Mouse (Mus musculus) heart, embryonic 15.5 days (tissue): ENCODE results near the gene Shisal2b. TPM values are rescaled to one million over a fixed set of nuclear protein-coding genes. Genes with fewer than 3 reads are reported as not detected.
"Not testable (repeated sequence)": the region's sequence is repeated elsewhere in the genome, so short reads cannot be mapped to it uniquely, and the experiment has no call there.

Experiments
- ATAC-seq: fragments of 200-750 bp; cut with Nextera tagmentation; replicated peaks from 2 replicates; pipeline ENCODE4 v1.8.0; 2017; ENCODE audit warnings: low read depth, moderate TSS enrichment; ENCODE audit not compliant: insufficient number of reproducible peaks, insufficient read depth, low FRiP score
- H3K27ac ChIP-seq: fragments of 300-500 bp; sonication (generic); 2 replicates; pipeline ENCODE4 v1.5.1; 2015; ENCODE audit warnings: mild to moderate bottlenecking, inconsistent platforms
- H3K27me3 ChIP-seq: fragments of 300-500 bp; sonication (generic); 2 replicates; pipeline ENCODE4 v1.6.1; 2015; ENCODE audit warnings: inconsistent platforms
- H3K36me3 ChIP-seq: fragments of 300-500 bp; sonication (generic); 2 replicates; pipeline ENCODE4 v1.6.1; 2015; ENCODE audit warnings: mild to moderate bottlenecking, inconsistent platforms
- H3K4me1 ChIP-seq: fragments of 300-500 bp; sonication (generic); replicated peaks from 2 replicates; pipeline ENCODE4 v1.6.1; 2015; ENCODE audit warnings: inconsistent platforms
- H3K4me2 ChIP-seq: fragments of 300-500 bp; sonication (generic); 2 replicates; pipeline ENCODE4 v1.6.1; 2015; ENCODE audit warnings: inconsistent platforms, mild to moderate bottlenecking, moderate library complexity
- H3K4me3 ChIP-seq: fragments of 300-500 bp; sonication (generic); 2 replicates; pipeline ENCODE4 v1.5.1; 2015; ENCODE audit warnings: mild to moderate bottlenecking, inconsistent platforms
- H3K9ac ChIP-seq: fragments of 300-500 bp; sonication (generic); 2 replicates; pipeline ENCODE4 v1.6.1; 2015; ENCODE audit warnings: mild to moderate bottlenecking, inconsistent platforms
- H3K9me3 ChIP-seq: fragments of 300-500 bp; sonication (generic); replicated peaks from 2 replicates; pipeline ENCODE4 v1.6.1; 2016; ENCODE audit warnings: inconsistent platforms
- WGBS: fragments of 180-500 bp; shearing (Covaris S2); methylation state at CpG from one replicate; pipeline ENCODE4 v1.1.7; 2015; ENCODE audit warnings: mixed read lengths; 5-methylcytosine and 5-hydroxymethylcytosine counted together
- polyA plus RNA-seq: library from polyadenylated mRNA; unstranded; fragments of >200 nt; fragmentation: Nextera tagmentation; extraction: Ambion mirVana; gene quantifications from 2 replicates; pipeline ENCODE4 v1.2.1, GENCODE M21; 2015

Gene Shisal2b
- polyA plus RNA-seq, result not detected in 2 replicates

DNA sequence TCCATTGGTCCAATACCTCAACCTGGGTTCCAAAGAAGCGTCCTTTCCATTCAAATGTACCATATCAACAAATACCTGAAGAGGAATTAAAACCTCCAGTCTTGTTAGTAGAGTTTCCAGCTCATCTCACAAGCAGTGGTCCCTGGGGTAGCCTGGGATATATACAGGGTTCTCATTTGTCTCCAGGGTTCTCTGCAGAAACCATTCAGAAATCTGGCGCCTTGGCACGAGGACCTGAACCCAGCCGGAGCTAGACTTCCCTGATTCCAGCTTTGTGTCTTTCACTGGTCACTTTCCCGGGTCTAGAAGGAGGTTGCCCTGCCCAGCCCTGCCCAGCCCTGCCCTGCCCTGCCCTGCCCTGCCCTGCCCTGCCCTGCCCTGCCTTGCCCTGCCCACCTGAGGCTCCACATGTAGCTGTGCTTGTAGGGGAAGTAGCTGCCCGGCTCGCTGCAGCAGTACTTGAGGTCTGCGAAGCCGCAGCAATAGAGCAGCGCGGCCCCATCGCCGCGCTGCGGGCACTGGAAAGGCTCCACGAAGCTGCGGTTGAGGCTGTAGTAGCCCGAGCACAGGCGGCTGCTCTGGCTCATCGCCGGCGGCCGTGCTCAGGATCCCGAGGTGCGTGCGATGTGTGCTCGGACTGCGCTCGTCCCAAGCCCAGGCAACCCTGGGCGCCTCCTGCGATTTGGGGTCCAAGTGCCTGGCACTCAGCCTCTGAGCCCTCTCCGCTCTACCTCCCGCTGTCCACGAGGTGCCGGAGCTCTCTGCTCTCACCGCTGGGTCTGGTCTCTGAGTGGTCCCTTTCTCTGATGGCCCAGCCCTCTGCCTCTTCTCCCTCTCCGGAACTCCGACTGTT lies at the start of gene Shisal2b:
Shisal2b (minus strand) TSS at position 767 of the 853 bp plus-strand sequence.
- Histone ChIP-seq H3K27ac (no peak within 1 kb of the TSS), H3K4me2 (peak within 1 kb of the TSS; percentile 99), H3K36me3 (no peaks in the 10 kb centered on the region), H3K9me3 (no peaks in the 10 kb centered on the region), H3K4me1 (peaks cover 9% of the 10 kb centered on the region), H3K27me3 (peaks cover 24% of the 10 kb centered on the region; the same call in 1 of the 2 replicates), H3K9ac (peak within 1 kb of the TSS; percentile 63), H3K4me3 (peak within 1 kb of the TSS; percentile 57)
- ATAC-seq, result 0 out of 2 replicates have a peak, but pooled peaks have one; percentile 47
- WGBS, result 4% methylated on average over 38 of the region's 38 CpGs

DNA sequence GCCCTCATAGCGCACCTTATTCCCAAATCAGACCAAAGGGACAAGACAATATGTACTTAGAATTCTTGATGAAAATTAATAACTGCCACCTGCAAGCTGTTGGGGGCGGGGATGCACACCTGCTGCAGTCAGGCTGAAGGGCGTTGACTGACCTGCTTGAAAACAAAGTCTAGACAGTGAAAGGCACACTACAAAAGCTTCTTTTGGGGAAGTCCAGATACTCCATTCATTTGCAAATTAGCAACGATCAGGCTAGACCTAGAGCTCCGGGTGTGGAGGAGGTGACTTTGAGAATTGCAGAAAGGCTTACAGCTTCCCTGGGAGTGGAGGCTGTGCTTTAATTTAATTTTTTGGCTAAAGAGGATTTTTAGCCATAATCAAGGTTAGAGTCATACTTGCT lies 47.9 kb upstream of the Shisal2b start:
- not testable (repeated sequence) for H3K9ac ChIP-seq, ATAC-seq, H3K4me1 ChIP-seq, H3K4me2 ChIP-seq, H3K9me3 ChIP-seq, H3K36me3 ChIP-seq, H3K27ac ChIP-seq, H3K27me3 ChIP-seq, H3K4me3 ChIP-seq
- 86% methylated on average over 5 of the region's 5 CpGs for WGBS

DNA sequence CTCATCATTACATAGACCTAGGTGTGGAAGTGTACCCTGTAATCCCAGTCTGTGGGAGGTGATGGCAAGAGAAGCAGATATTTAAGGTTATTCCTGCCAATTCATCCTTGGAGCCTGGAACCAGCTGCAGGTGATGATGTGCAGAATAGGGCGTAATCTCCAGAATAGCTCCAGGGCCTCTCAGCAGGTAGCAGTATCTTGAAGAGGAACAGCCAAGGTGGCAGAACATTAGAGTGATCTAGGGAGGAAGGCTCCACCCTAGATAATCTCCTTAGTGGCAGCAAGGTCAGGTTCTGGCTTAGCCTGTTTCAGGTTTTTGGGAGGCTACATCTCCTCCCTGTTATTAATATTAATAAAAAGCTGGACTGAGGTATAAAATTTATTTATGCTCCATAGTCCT lies 47.3 kb upstream of the Shisal2b start:
- not testable (repeated sequence) for H3K27ac ChIP-seq, ATAC-seq, H3K27me3 ChIP-seq, H3K4me2 ChIP-seq, H3K4me3 ChIP-seq, H3K4me1 ChIP-seq, H3K9me3 ChIP-seq, H3K9ac ChIP-seq, H3K36me3 ChIP-seq
- WGBS, result 97% methylated on average over 1 of the region's 1 CpGs

DNA sequence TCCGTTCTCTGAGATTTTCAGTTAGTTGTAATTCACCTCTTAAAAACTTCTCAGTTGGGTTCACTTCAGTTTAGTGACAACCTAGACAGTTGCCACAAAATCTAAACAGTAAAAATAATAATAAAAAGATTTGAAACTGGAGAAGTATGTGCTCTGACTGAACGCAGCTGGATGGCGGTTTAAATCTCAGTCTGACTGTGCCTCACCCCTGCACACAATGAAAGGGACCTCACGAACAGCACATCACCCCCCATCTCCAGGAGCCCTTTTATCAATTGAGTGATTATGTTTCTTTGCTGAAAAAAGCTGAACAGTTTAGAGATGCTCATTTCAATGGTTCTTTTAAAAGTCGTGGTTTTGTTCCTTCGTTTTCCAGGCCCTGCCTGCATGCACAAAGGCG lies 45.0 kb upstream of the Shisal2b start:
- no peak overlapping the region for H3K4me2 ChIP-seq
- no peaks in the 10 kb centered on the region for H3K27me3 ChIP-seq
- no peaks in the 10 kb centered on the region for H3K36me3 ChIP-seq
- H3K9ac ChIP-seq, result no peak overlapping the region
- 63% methylated on average over 7 of the region's 7 CpGs for WGBS
- no peak overlapping the region for H3K4me3 ChIP-seq
- H3K4me1 ChIP-seq, result no peaks in the 10 kb centered on the region
- H3K27ac ChIP-seq, result no peak overlapping the region
- no peaks in the 10 kb centered on the region for H3K9me3 ChIP-seq
- no peak for ATAC-seq

DNA sequence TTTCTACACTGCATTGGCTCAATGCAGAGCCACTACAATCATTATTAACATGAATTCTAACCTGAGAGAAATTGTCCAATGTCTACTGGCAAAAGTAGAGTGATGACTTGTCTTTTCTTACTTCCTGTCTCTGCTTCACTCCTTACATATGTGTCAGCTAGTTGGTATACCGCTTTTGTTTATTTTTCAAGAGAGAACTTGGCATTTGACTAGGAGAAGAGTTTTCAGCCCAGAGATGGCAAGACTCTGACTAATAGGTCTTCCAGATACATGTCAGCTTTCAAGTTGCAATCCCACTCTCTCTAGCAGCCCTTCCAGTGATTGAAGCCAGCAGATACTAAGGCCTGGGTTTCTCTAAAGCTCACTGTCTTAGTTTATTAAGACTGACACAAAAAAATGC lies 31.1 kb upstream of the Shisal2b start:
- no peak for ATAC-seq
- Histone ChIP-seq H3K27me3 (no peaks in the 10 kb centered on the region), H3K4me2 (no peak overlapping the region), H3K9me3 (no peaks in the 10 kb centered on the region; the same call in 1 of the 2 replicates), H3K4me1 (no peaks in the 10 kb centered on the region), H3K9ac (no peak overlapping the region), H3K36me3 (no peaks in the 10 kb centered on the region), H3K27ac (no peak overlapping the region), H3K4me3 (no peak overlapping the region)
- WGBS, result 74% methylated on average over 1 of the region's 1 CpGs

DNA sequence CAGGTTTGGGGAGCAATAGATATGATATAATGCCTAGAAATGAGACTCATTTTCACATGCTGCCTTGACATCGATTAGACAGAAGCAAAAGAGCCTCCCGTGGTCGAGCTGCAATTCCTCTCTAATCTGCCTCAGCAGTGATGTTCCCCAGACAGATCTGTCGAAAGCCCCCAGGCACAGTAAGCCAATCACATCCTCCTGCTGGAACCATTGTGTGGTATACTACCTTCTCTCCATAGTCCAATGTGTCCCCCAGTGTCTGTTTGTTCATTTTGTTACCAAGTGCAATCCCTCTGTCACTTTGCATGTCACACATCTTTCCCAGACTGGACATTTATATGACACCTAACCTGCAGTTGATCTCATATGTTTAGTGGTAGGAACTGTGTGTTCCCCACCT lies 28.6 kb upstream of the Shisal2b start:
- Histone ChIP-seq H3K4me2 (no peak overlapping the region), H3K9me3 (no peaks in the 10 kb centered on the region), H3K4me3 (no peak overlapping the region), H3K27ac (no peak overlapping the region), H3K36me3 (no peaks in the 10 kb centered on the region), H3K9ac (no peak overlapping the region), H3K27me3 (no peaks in the 10 kb centered on the region), H3K4me1 (no peaks in the 10 kb centered on the region)
- 39% methylated on average over 4 of the region's 4 CpGs for WGBS
- ATAC-seq, result no peak

DNA sequence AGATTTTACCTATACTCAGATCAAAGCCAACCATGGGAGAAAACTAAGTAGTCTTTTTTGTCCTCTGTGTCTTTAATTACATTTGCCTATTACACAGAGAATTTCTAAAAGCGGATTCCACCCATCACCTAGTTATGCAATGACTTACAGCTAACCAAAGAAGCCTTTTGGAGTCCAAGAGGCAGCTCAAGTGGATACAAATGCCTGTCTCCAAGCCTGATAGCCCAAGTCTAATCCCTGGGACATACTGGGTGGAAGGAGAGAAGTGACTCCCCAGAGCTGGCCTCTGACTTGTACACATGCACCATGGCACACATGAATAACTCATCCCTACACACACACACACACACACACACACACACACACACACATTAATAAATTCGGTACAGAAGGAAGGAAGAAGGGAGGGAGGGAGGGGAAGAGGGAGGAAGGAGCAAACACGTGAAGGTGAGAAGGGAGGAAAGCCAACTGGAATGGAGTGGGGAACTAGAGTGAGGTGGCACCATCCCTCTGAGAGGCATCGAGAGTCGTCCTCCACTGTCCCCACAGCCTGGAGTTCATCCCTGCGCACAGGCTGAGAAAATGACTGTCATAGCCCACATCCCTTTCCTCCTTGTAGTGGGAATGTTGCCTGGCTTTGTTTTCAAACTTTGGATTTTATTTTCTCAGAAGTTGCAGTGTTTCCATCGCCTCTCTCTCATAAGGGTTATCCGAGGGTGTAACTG lies 22.8 kb upstream of the Shisal2b start:
- no peak overlapping the region for H3K9ac ChIP-seq
- H3K4me2 ChIP-seq, result no peak overlapping the region
- 60% methylated on average over 8 of the region's 8 CpGs for WGBS
- H3K9me3 ChIP-seq, result no peaks in the 10 kb centered on the region
- H3K4me1 ChIP-seq, result no peaks in the 10 kb centered on the region
- H3K36me3 ChIP-seq, result no peaks in the 10 kb centered on the region
- ATAC-seq, result no peak
- no peak overlapping the region for H3K27ac ChIP-seq
- no peaks in the 10 kb centered on the region for H3K27me3 ChIP-seq
- H3K4me3 ChIP-seq, result no peak overlapping the region

DNA sequence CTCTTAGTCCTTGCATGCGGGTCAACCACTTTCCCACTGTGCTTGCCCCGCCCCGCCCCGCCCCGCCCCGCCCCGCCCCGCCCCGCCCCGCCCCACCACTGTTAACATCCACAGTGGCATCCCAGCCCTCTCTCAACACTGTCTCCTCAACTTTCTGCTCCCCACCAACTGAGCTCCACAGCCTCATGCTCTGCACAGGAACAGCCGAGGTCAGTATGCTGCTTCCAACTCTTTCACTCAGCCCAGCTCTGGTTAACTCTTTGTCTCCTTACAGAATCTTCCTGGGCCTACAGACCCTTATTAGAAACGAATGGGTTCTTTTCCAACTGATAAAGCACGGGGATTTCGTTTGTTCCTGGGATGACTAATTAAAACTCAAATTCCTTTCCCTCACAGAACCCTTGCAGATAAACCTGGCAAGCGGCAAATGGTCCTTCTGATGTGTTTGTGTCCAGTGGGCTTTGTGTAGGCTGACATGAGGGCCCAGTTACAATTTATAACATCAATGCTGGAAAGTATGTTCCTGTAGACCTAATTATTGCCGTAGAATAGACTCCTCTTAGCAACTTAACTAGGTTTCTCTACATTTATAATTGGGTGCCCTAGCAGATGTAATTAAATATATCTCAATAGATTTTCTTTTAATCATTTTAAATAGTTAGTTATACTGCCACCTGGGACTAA lies 20.0 kb upstream of the Shisal2b start:
- ATAC-seq, result no peak
- WGBS, result 31% methylated on average over 9 of the region's 16 CpGs
- H3K4me2 ChIP-seq, result no peak overlapping the region

DNA sequence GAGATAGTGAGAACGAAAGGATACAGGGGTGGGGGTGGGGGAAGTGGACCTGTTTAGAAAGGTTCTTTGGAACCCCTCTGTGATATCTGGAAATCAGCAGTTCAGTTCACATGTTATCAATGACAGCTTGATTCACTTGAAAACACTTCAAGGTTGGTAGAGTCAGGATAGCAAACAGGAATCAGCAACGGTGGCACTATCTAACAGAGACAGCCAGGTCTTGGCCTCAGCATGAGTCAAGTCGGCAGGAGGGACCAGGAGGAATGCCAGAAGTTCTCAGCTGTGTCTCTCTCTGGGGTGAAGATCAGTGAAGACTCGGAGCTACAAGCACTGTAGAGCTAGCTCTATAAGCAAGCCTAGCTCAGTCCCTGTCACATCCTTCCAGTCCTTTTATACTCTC lies 14.8 kb upstream of the Shisal2b start:
- Histone ChIP-seq H3K4me2 (no peak overlapping the region), H3K4me3 (no peak overlapping the region), H3K4me1 (no peaks in the 10 kb centered on the region), H3K9me3 (no peaks in the 10 kb centered on the region), H3K27ac (no peak overlapping the region), H3K9ac (no peak overlapping the region), H3K36me3 (no peaks in the 10 kb centered on the region), H3K27me3 (no peaks in the 10 kb centered on the region)
- 34% methylated on average over 4 of the region's 4 CpGs for WGBS
- ATAC-seq, result no peak

More for the DNA sequence above, 20.0 kb upstream of the Shisal2b start:
- Histone ChIP-seq H3K36me3 (no peaks in the 10 kb centered on the region), H3K27me3 (no peaks in the 10 kb centered on the region), H3K9ac (no peak overlapping the region), H3K4me3 (no peak overlapping the region), H3K9me3 (no peaks in the 10 kb centered on the region), H3K4me1 (no peaks in the 10 kb centered on the region), H3K27ac (no peak overlapping the region)

DNA sequence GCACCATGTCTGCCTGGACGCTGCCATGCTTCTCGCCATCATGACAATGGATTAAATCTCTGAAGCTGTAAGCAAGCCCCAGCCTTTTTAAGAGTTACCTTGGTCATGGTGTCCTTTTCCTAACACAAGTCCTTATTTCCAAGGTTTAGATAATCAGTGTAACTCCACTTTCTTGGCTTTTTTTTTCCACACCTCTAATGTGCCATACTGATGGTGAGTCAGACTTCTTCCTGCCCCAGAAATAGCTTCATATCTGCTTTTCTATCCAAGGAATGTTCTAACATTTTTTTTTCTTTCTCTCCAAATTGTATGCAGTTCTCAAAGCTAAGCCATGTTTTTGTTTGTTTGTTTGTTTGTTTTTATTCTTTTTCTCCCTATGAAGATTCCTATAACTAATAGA lies 6.2 kb upstream of the Shisal2b start:
- no peaks in the 10 kb centered on the region for H3K9me3 ChIP-seq
- peaks cover 4% of the 10 kb centered on the region; the same call in 1 of the 2 replicates for H3K27me3 ChIP-seq
- no peak for ATAC-seq
- H3K27ac ChIP-seq, result no peak overlapping the region
- H3K4me1 ChIP-seq, result no peaks in the 10 kb centered on the region
- no peak overlapping the region for H3K9ac ChIP-seq
- H3K36me3 ChIP-seq, result no peaks in the 10 kb centered on the region
- 88% methylated on average over 2 of the region's 2 CpGs for WGBS
- H3K4me2 ChIP-seq, result no peak overlapping the region
- H3K4me3 ChIP-seq, result no peak overlapping the region

DNA sequence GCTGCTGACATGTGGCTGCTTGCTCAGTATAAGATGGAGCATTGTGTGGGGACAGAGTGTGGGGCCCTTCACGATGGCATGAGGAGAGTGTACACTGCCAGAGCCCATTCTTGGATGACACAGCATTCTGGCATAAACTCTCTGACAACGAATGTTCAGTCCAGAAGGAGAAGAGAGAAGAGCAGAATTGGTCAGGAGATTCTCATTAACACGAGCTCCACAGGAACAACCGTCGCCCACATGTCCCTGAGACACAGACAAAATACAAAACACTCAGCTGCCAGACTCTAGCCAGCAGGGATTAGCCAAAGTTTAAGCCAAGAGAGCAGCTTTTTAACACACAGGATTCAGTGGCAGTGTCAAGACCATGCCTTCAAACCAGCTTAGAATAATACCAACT lies 3.0 kb upstream of the Shisal2b start:
- peaks cover 9% of the 10 kb centered on the region for H3K4me1 ChIP-seq
- no peak for ATAC-seq
- no peak overlapping the region for H3K27ac ChIP-seq
- H3K36me3 ChIP-seq, result no peaks in the 10 kb centered on the region
- no peak overlapping the region for H3K4me2 ChIP-seq
- no peaks in the 10 kb centered on the region for H3K9me3 ChIP-seq
- no peak overlapping the region for H3K9ac ChIP-seq
- no peak overlapping the region for H3K4me3 ChIP-seq
- 78% methylated on average over 5 of the region's 5 CpGs for WGBS
- H3K27me3 ChIP-seq, result peaks cover 16% of the 10 kb centered on the region; the same call in 1 of the 2 replicates
